Mouse (Mus musculus): ENCODE results near the gene Chga. TPM values are rescaled to one million over a fixed set of nuclear protein-coding genes. Genes with fewer than 3 reads are reported as not detected.

The Chga gene
- total and polyA plus RNA-seq, 3 experiments: 0.33 TPM; not detected in 2

DNA sequence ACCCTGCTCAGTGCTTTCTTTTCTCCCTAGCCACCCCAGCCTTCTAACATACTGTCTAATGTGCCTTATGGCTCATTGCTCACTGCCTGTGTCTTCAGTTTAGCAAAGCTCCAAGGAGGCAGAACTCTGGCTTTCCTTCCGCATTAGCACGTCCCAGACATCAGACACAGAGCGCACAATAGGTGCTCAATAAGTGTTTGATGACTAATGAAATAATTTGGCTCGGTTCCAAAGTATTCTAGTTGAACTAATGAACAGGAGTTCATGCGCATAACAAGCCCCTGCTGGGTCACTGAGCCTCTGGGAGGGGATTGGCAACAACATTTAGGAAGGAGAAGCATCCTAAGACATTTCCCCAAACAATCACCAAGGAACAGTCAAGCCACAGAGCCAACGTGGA, 2.8 kb upstream of the Chga start:
- TF ChIP-seq TAL1 (conservative IDR thresholded peaks at IDR 0.05; ENCODE audit: low read depth, low read length) (no peak), GATA2 (IDR thresholded peaks at IDR 0.05; ENCODE audit: borderline replicate concordance, low read depth, low read length) (no peak), CTCF (IDR thresholded peaks at IDR 0.05; ENCODE audit: low read depth, low read length) (no peak), POLR2AphosphoS5 (IDR thresholded peaks at IDR 0.05; ENCODE audit: insufficient replicate concordance, low read depth, low read length) (no peak), GATA1 (IDR thresholded peaks at IDR 0.05; ENCODE audit: borderline replicate concordance, low read length) (no peak)
- Histone ChIP-seq H3K9me3 (replicated peaks) (peaks cover 3% of the 10 kb centered on the region), H3K4me1 (ENCODE audit: insufficient read depth, low read depth, low read length) (no peaks in the 10 kb centered on the region), H3K36me3 (replicated peaks) (no peaks in the 10 kb centered on the region), H3K4me3 (ENCODE audit: low read depth, low read length) (no peak overlapping the region), H3K27me3 (ENCODE audit: insufficient read depth, low read length) (no peaks in the 10 kb centered on the region)
- DNase-seq (ENCODE audit: low spot score) (no peak), ATAC-seq (ENCODE audit: extremely low read depth, insufficient number of reproducible peaks, low FRiP score, poor library complexity, severe bottlenecking) (no peak)

GRCm38 (mm10) chr12:102553705-102554275, 979 bp upstream of the Chga start:
- peaks cover 6% of the 10 kb centered on the region for H3K9me3 ChIP-seq (replicated peaks)
- ATAC-seq (ENCODE audit: extremely low read depth, insufficient number of reproducible peaks, low FRiP score, poor library complexity, severe bottlenecking) (no peak), DNase-seq (ENCODE audit: low spot score) (no peak)
- H3K27me3 ChIP-seq (ENCODE audit: insufficient read depth, low read length): no peaks in the 10 kb centered on the region
- H3K4me3 ChIP-seq (ENCODE audit: low read depth, low read length): no peak overlapping the region
- H3K4me1 ChIP-seq (ENCODE audit: insufficient read depth, low read depth, low read length): no peaks in the 10 kb centered on the region
- no peaks in the 10 kb centered on the region for H3K36me3 ChIP-seq (replicated peaks)
- TF ChIP-seq POLR2AphosphoS5 (IDR thresholded peaks at IDR 0.05; ENCODE audit: insufficient replicate concordance, low read depth, low read length) (no peak), CTCF (IDR thresholded peaks at IDR 0.05; ENCODE audit: low read depth, low read length) (no peak), GATA1 (IDR thresholded peaks at IDR 0.05; ENCODE audit: borderline replicate concordance, low read length) (no peak), TAL1 (conservative IDR thresholded peaks at IDR 0.05; ENCODE audit: low read depth, low read length) (no peak), GATA2 (IDR thresholded peaks at IDR 0.05; ENCODE audit: borderline replicate concordance, low read depth, low read length) (no peak)

DNA sequence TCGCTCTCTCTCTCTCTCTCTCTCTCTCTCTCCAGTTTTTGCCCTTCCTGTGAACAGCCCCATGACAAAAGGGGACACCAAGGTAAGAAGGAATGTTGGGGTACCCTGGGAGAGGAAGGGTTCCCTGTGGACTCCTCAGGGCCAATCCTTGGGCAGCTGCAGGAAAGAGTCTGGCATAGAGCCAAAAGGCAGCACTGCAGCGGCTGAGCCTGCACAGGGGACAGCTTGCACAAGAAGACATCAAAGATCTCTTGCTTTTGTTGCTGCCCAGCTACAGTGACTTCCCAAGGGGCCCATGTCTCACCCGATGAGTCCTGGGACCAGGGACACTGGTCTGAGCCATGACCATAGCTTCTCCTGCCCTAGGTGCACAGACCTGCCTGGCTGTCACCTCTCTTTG, 1.1 kb downstream of the Chga start:
- DNase-seq (ENCODE audit: low spot score) (no peak), ATAC-seq (ENCODE audit: extremely low read depth, insufficient number of reproducible peaks, low FRiP score, poor library complexity, severe bottlenecking) (no peak)
- TF ChIP-seq POLR2AphosphoS5 (IDR thresholded peaks at IDR 0.05; ENCODE audit: insufficient replicate concordance, low read depth, low read length) (no peak), CTCF (IDR thresholded peaks at IDR 0.05; ENCODE audit: low read depth, low read length) (no peak), GATA1 (IDR thresholded peaks at IDR 0.05; ENCODE audit: borderline replicate concordance, low read length) (no peak), TAL1 (conservative IDR thresholded peaks at IDR 0.05; ENCODE audit: low read depth, low read length) (no peak), GATA2 (IDR thresholded peaks at IDR 0.05; ENCODE audit: borderline replicate concordance, low read depth, low read length) (no peak)
- Histone ChIP-seq H3K9me3 (replicated peaks) (peaks cover 6% of the 10 kb centered on the region), H3K4me3 (ENCODE audit: low read depth, low read length) (no peak overlapping the region), H3K36me3 (replicated peaks) (no peaks in the 10 kb centered on the region), H3K27me3 (ENCODE audit: insufficient read depth, low read length) (no peaks in the 10 kb centered on the region), H3K4me1 (ENCODE audit: insufficient read depth, low read depth, low read length) (no peaks in the 10 kb centered on the region)

DNA sequence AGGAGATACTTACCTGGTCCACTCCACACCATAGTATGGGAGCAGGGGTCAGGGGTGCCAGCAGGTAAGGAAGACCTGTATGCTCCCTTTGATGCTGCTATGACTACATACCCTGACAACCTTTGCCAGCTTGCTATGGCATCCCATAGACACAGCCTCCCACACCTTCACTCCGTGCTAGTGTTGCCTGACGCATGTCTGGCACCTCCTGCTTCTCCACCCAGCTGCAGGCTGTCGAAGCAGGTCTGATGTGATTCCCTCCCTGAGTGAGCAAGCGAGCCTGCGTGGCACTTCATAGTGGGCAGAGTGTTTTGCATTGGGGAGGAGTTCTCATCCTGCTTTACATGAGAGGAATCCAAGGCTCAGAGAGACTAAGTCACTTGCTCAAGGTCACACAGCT, 2.6 kb downstream of the Chga start:
- Histone ChIP-seq H3K4me3 (ENCODE audit: low read depth, low read length) (no peak overlapping the region), H3K9me3 (replicated peaks) (peaks cover 6% of the 10 kb centered on the region), H3K4me1 (ENCODE audit: insufficient read depth, low read depth, low read length) (no peaks in the 10 kb centered on the region), H3K36me3 (replicated peaks) (no peaks in the 10 kb centered on the region), H3K27me3 (ENCODE audit: insufficient read depth, low read length) (no peaks in the 10 kb centered on the region)
- DNase-seq (ENCODE audit: low spot score) (no peak), ATAC-seq (ENCODE audit: extremely low read depth, insufficient number of reproducible peaks, low FRiP score, poor library complexity, severe bottlenecking) (no peak)
- TF ChIP-seq CTCF (IDR thresholded peaks at IDR 0.05; ENCODE audit: low read depth, low read length): no peak
- TF ChIP-seq GATA2 (IDR thresholded peaks at IDR 0.05; ENCODE audit: borderline replicate concordance, low read depth, low read length): no peak
- TF ChIP-seq TAL1 (conservative IDR thresholded peaks at IDR 0.05; ENCODE audit: low read depth, low read length): no peak
- TF ChIP-seq GATA1 (IDR thresholded peaks at IDR 0.05; ENCODE audit: borderline replicate concordance, low read length): no peak
- TF ChIP-seq POLR2AphosphoS5 (IDR thresholded peaks at IDR 0.05; ENCODE audit: insufficient replicate concordance, low read depth, low read length): no peak

DNA sequence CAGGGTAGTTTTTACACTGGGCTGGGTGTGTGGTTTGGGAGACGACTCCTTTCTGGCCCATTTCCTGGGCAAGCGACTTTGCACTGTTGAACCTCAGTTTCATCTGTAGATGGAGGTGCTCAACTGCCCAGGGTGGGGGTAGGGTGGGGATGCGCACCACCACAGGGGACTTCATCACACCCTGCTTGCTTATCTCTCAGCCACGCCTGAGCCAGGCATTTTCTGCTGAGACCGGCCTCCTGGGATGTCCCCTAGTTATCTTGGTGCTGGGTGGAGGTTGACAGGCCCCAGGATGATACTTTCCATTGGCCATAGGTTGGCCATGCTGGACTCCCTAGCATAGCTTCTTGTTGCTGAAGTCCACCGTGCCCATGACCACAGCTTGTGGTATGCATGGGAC, 10.3 kb downstream of the Chga start:
- no peak for DNase-seq (ENCODE audit: low spot score)
- H3K9me3 ChIP-seq (replicated peaks): no peaks in the 10 kb centered on the region
- ATAC-seq (ENCODE audit: extremely low read depth, insufficient number of reproducible peaks, low FRiP score, poor library complexity, severe bottlenecking): no peak

GRCm38 (mm10) chr12:102566951-102567350, 12.2 kb downstream of the Chga start:
- TF ChIP-seq GATA2 (IDR thresholded peaks at IDR 0.05; ENCODE audit: borderline replicate concordance, low read depth, low read length): no peak
- no peak for TF ChIP-seq GATA1 (IDR thresholded peaks at IDR 0.05; ENCODE audit: borderline replicate concordance, low read length)
- TF ChIP-seq POLR2AphosphoS5 (IDR thresholded peaks at IDR 0.05; ENCODE audit: insufficient replicate concordance, low read depth, low read length): no peak
- no peak for TF ChIP-seq TAL1 (conservative IDR thresholded peaks at IDR 0.05; ENCODE audit: low read depth, low read length)
- TF ChIP-seq CTCF (IDR thresholded peaks at IDR 0.05; ENCODE audit: low read depth, low read length): no peak
- Histone ChIP-seq H3K4me1 (ENCODE audit: insufficient read depth, low read depth, low read length) (no peaks in the 10 kb centered on the region; the same call in 1 of the 2 replicates), H3K27me3 (ENCODE audit: insufficient read depth, low read length) (no peaks in the 10 kb centered on the region; the same call in 1 of the 2 replicates), H3K36me3 (replicated peaks) (peaks cover 5% of the 10 kb centered on the region), H3K4me3 (ENCODE audit: low read depth, low read length) (no peak overlapping the region), H3K9me3 (replicated peaks) (no peaks in the 10 kb centered on the region)
- ATAC-seq (ENCODE audit: extremely low read depth, insufficient number of reproducible peaks, low FRiP score, poor library complexity, severe bottlenecking) (no peak), DNase-seq (ENCODE audit: low spot score) (no peak)

More for the DNA sequence above, 10.3 kb downstream of the Chga start:
- no peak for TF ChIP-seq POLR2AphosphoS5 (IDR thresholded peaks at IDR 0.05; ENCODE audit: insufficient replicate concordance, low read depth, low read length)
- no peak for TF ChIP-seq GATA1 (IDR thresholded peaks at IDR 0.05; ENCODE audit: borderline replicate concordance, low read length)
- no peak for TF ChIP-seq TAL1 (conservative IDR thresholded peaks at IDR 0.05; ENCODE audit: low read depth, low read length)
- TF ChIP-seq GATA2 (IDR thresholded peaks at IDR 0.05; ENCODE audit: borderline replicate concordance, low read depth, low read length): no peak
- no peak for TF ChIP-seq CTCF (IDR thresholded peaks at IDR 0.05; ENCODE audit: low read depth, low read length)
- Histone ChIP-seq H3K4me1 (ENCODE audit: insufficient read depth, low read depth, low read length) (no peaks in the 10 kb centered on the region; the same call in 1 of the 2 replicates), H3K27me3 (ENCODE audit: insufficient read depth, low read length) (no peaks in the 10 kb centered on the region; the same call in 1 of the 2 replicates), H3K36me3 (replicated peaks) (peaks cover 2% of the 10 kb centered on the region), H3K4me3 (ENCODE audit: low read depth, low read length) (no peak overlapping the region)

Data from G1E (cell line).